Mouse (Mus musculus): Measurements from ENCODE around the gene Tmem150c.

DNA sequence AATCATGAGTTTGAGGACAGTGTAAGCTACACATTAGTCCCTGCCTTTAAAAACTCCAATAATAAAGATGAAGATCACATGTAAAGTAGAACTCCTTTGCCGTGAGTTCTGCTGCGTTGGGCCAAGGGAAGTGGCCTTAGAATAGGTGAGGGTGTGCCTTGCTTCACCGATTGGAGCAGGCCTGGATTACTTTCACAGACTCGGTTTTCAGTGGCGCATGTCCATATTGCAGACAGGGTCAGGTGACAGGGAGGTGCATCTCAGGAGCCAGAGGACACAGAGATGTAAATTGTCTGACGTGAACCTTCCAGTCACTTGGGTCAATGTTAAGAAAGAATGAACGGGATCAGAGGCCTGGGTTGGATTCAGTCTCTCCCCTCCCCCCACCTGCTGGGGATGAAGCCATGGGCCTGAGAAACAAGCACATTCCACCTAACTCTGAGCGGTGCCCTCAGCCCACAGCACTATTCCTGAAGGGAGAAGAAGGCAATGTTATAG is 112.4 kb downstream of the Tmem150c start:
- TF ChIP-seq EP300 (IDR thresholded peaks at IDR 0.05; ENCODE audit: insufficient read depth, low read depth, low read length) (no peak), CTCF (IDR thresholded peaks at IDR 0.05) (no peak), POLR2A (IDR thresholded peaks at IDR 0.05; ENCODE audit: insufficient read depth, low read depth, low read length) (no peak)

Measured in heart, adult 2 months (tissue).